In genomic region chr1:78425793-78426700, GRCm38 (mm10) we compare ENCODE assay signal across 9 mouse cellular contexts.
DNase-seq lines count a peak whose midpoint lies in the region; ATAC-seq and TF ChIP-seq lines count a peak whose summit lies in the region.
"Had no signal": no experiment of that assay in that cellular context is flagged by ENCODE, and none has a peak within 500 bp of the region (broad histone marks: within the 10 kb centered on the region; RNA-seq: fewer than 3 reads in every experiment).

No protein-coding gene starts in this region.

- H3K27me3 ChIP-seq in intestine, embryonic 15.5 days (replicated peaks), result no peaks in the 10 kb centered on the region
- H3K27me3 ChIP-seq in intestine, embryonic 16.5 days (replicated peaks; ENCODE audit: control insufficient read depth, insufficient read depth, low read length), result no peaks in the 10 kb centered on the region
- H3K27me3 ChIP-seq in cerebellum, adult 2 months (ENCODE audit: control insufficient read depth, insufficient read depth, low read length), result no peaks in the 10 kb centered on the region

- ATAC-seq in intestine, embryonic 15.5 days, result no peak
- ATAC-seq in intestine, embryonic 16.5 days, result no peak; the same call in 1 of the 2 replicates
- peak; percentile 24; the same call in 1 of the 2 replicates for ATAC-seq in common myeloid progenitor, adult 5-6 weeks (replicated peaks; ENCODE audit: low read depth, poor library complexity, severe bottlenecking)
- no peak for ATAC-seq in erythroblast, adult 5-6 weeks (replicated peaks; ENCODE audit: low FRiP score, poor library complexity, severe bottlenecking)

- H3K27ac ChIP-seq in intestine, embryonic 15.5 days, result peak overlapping the region; percentile 34; the same call in 1 of the 2 replicates
- no peak overlapping the region; the same call in 1 of the 2 replicates for H3K27ac ChIP-seq in intestine, embryonic 16.5 days (ENCODE audit: low read length)
- no peak overlapping the region for H3K27ac ChIP-seq in cerebellum, adult 2 months (ENCODE audit: insufficient read depth, low read length)

- no peaks in the 10 kb centered on the region for H3K9me3 ChIP-seq in intestine, embryonic 15.5 days
- H3K9me3 ChIP-seq in intestine, embryonic 16.5 days (ENCODE audit: control insufficient read depth, low read length), result no peaks in the 10 kb centered on the region
- H3K9me3 ChIP-seq: G1E had no signal

- H3K9ac ChIP-seq in intestine, embryonic 15.5 days, result no peak overlapping the region
- no peak overlapping the region for H3K9ac ChIP-seq in intestine, embryonic 16.5 days (ENCODE audit: low read depth, low read length)

- peak; percentile 58 to 59 for DNase-seq in heart, postnatal 10 days
- peak; percentile 25 to 58 for DNase-seq in lung, postnatal 4 days
- DNase-seq in adrenal gland, postnatal 4 days (ENCODE audit: low spot score in 2 of 2), result no peak
- no peak for DNase-seq in cerebellum, adult 2 months

- no peaks in the 10 kb centered on the region for H3K36me3 ChIP-seq in intestine, embryonic 15.5 days
- no peaks in the 10 kb centered on the region for H3K36me3 ChIP-seq in intestine, embryonic 16.5 days (ENCODE audit: control insufficient read depth, insufficient read depth, low read length)

- H3K4me1 ChIP-seq in intestine, embryonic 15.5 days (replicated peaks), result peaks cover 10% of the 10 kb centered on the region
- peaks cover 9% of the 10 kb centered on the region for H3K4me1 ChIP-seq in intestine, embryonic 16.5 days (ENCODE audit: control insufficient read depth, insufficient read depth, low read length)
- peaks cover 3% of the 10 kb centered on the region; the same call in 1 of the 2 replicates for H3K4me1 ChIP-seq in cerebellum, adult 2 months (ENCODE audit: control insufficient read depth, insufficient read depth, low read length)

- intact Hi-C loops in heart, postnatal 10 days (cut with DNase I), result no loop called here

- no peak for TF ChIP-seq POLR2A in cerebellum, adult 2 months (IDR thresholded peaks at IDR 0.05; ENCODE audit: borderline replicate concordance, insufficient read depth, low read length)

- TF ChIP-seq CTCF in cerebellum, adult 2 months (IDR thresholded peaks at IDR 0.05; ENCODE audit: borderline replicate concordance, insufficient read depth, low read depth, low read length), result no peak

- H3K4me2 ChIP-seq in intestine, embryonic 15.5 days (replicated peaks), result no peak overlapping the region
- H3K4me2 ChIP-seq in intestine, embryonic 16.5 days (ENCODE audit: low read depth, low read length), result no peak overlapping the region

- H3K4me3 ChIP-seq in intestine, embryonic 15.5 days (replicated peaks), result no peak overlapping the region
- H3K4me3 ChIP-seq in intestine, embryonic 16.5 days (ENCODE audit: low read length), result no peak overlapping the region
- H3K4me3 ChIP-seq in cerebellum, adult 2 months (replicated peaks; ENCODE audit: insufficient read depth, low read depth, low read length), result no peak overlapping the region

- 83% methylated on average over 7 of the region's 7 CpGs for WGBS in intestine, embryonic 15.5 days
- WGBS in intestine, embryonic 16.5 days, result 78% methylated on average over 7 of the region's 7 CpGs
- WGBS in cerebellum, adult 2 months, result 49% methylated on average over 7 of the region's 7 CpGs

Comparison
In these comparisons a context has a peak if more than half of its experiments do, and no peak if none do; other contexts are left out.
1. DNase-seq: peak in heart, postnatal 10 days (2 of 2) and lung, postnatal 4 days (2 of 2); none in adrenal gland, postnatal 4 days (0 of 2) and cerebellum, adult 2 months (0 of 2).